Mouse (Mus musculus) intestine, embryonic 16.5 days (tissue): ENCODE results near the gene Tcte2. TPM values are rescaled to one million over a fixed set of nuclear protein-coding genes. Genes with fewer than 3 reads are reported as not detected.

ENCODE experiments used
- ATAC-seq: fragments of 200-750 bp; cut with Nextera tagmentation; 2 replicates; pipeline ENCODE4 v1.8.0; 2017; ENCODE audit warnings: moderate TSS enrichment, moderate library complexity
- H3K27ac ChIP-seq: fragments of 300-500 bp; sonication (generic); 2 replicates; pipeline ENCODE4 v1.5.1; 2014; ENCODE audit warnings: mild to moderate bottlenecking, low read length
- H3K27me3 ChIP-seq: fragments of 300-500 bp; sonication (generic); replicated peaks from 2 replicates; pipeline ENCODE4 v1.6.1; 2014; ENCODE audit warnings: low read length, control low read depth, mixed read lengths; ENCODE audit not compliant: control insufficient read depth, insufficient read depth
- H3K36me3 ChIP-seq: fragments of 300-500 bp; sonication (generic); 2 replicates; pipeline ENCODE4 v1.6.1; 2014; ENCODE audit warnings: low read length, control low read depth; ENCODE audit not compliant: control insufficient read depth, insufficient read depth
- H3K4me1 ChIP-seq: fragments of 300-500 bp; sonication (generic); 2 replicates; pipeline ENCODE4 v1.6.1; 2014; ENCODE audit warnings: low read length, control low read depth, mixed read lengths; ENCODE audit not compliant: control insufficient read depth, insufficient read depth
- H3K4me2 ChIP-seq: fragments of 300-500 bp; sonication (generic); 2 replicates; pipeline ENCODE4 v1.6.1; 2014; ENCODE audit warnings: low read depth, low read length, control low read depth
- H3K4me3 ChIP-seq: fragments of 300-500 bp; sonication (generic); 2 replicates; pipeline ENCODE4 v1.5.1; 2014; ENCODE audit warnings: mild to moderate bottlenecking, low read length
- H3K9ac ChIP-seq: fragments of 300-500 bp; sonication (generic); 2 replicates; pipeline ENCODE4 v1.6.1; 2014; ENCODE audit warnings: low read depth, low read length
- H3K9me3 ChIP-seq: fragments of 300-500 bp; sonication (generic); 2 replicates; pipeline ENCODE4 v1.6.1; 2016; ENCODE audit warnings: low read length, control low read depth; ENCODE audit not compliant: control insufficient read depth
- WGBS: fragments of 180-500 bp; shearing (Covaris S2); extraction: QIAGEN DNeasy Blood & Tissue Kit; methylation state at CpG from one replicate; pipeline ENCODE4 v1.1.7; 2014; 5-methylcytosine and 5-hydroxymethylcytosine counted together
- polyA plus RNA-seq: library from polyadenylated mRNA; unstranded; fragments of >200 nt; fragmentation: Nextera tagmentation; extraction: Ambion mirVana; gene quantifications from 2 replicates; pipeline ENCODE4 v1.2.1, GENCODE M21; 2015

The Tcte2 gene
- polyA plus RNA-seq, 1 experiment from 2014 or later: 4.0 TPM

GRCm38 (mm10) chr17:13665731-13666130, 95.9 kb downstream of the Tcte2 start:
- Histone ChIP-seq H3K36me3 (no peaks in the 10 kb centered on the region), H3K4me1 (peaks cover 15% of the 10 kb centered on the region), H3K9ac (no peak overlapping the region), H3K4me2 (no peak overlapping the region), H3K27ac (no peak overlapping the region), H3K9me3 (no peaks in the 10 kb centered on the region), H3K27me3 (no peaks in the 10 kb centered on the region), H3K4me3 (no peak overlapping the region)
- ATAC-seq: no peak
- 62% methylated on average over 1 of the region's 1 CpGs for WGBS

- Histone ChIP-seq H3K4me3 (no peak overlapping the region), H3K36me3 (no peaks in the 10 kb centered on the region), H3K4me2 (no peak overlapping the region), H3K27me3 (no peaks in the 10 kb centered on the region), H3K9ac (no peak overlapping the region), H3K9me3 (no peaks in the 10 kb centered on the region), H3K4me1 (peaks cover 10% of the 10 kb centered on the region), H3K27ac (no peak overlapping the region)
- WGBS: 87% methylated on average over 13 of the region's 13 CpGs
- ATAC-seq: no peak
Observed at GRCm38 (mm10) chr17:13663386-13664166, 98.0 kb downstream of the Tcte2 start.

Other genes with a start within 250 kb of the Tcte2 start
- gene Afdn, start 1.3 kb downstream of the Tcte2 start, polyA plus RNA-seq: 29.3 and 39.5 TPM in 2 replicates
- gene Gm7168, start 186.5 kb upstream of the Tcte2 start, polyA plus RNA-seq: not detected in 2 replicates
- not detected in 2 replicates for gene Gm7356, start 241.9 kb upstream of the Tcte2 start, polyA plus RNA-seq